Mouse (Mus musculus): ENCODE data around the gene Mfsd12. TPM values are rescaled to one million over a fixed set of nuclear protein-coding genes. Genes with fewer than 3 reads are reported as not detected.

Gene Mfsd12
- polyA plus RNA-seq, 1 experiment from 2014 or later = 10.7 TPM

GRCm38 (mm10) chr10:81329194-81329975 lies 27.9 kb upstream of the Mfsd12 start:
- H3K4me1 ChIP-seq = peaks cover 68% of the 10 kb centered on the region
- H3K27me3 ChIP-seq (replicated peaks) = peaks cover 15% of the 10 kb centered on the region
- peak; percentile 53 for ATAC-seq (ENCODE audit: extremely low read depth, insufficient number of reproducible peaks, low FRiP score, low TSS enrichment)
- peaks cover 41% of the 10 kb centered on the region for H3K36me3 ChIP-seq
- H3K4me2 ChIP-seq = peak overlapping the region; percentile 63
- WGBS = 43% methylated on average over 10 of the region's 10 CpGs
- peak overlapping the region; percentile 78 for H3K9ac ChIP-seq
- no peaks in the 10 kb centered on the region for H3K9me3 ChIP-seq
- peak overlapping the region; percentile 96 for H3K27ac ChIP-seq (replicated peaks)
- peak overlapping the region; percentile 34 for H3K4me3 ChIP-seq

GRCm38 (mm10) chr10:81330007-81330406 lies 27.3 kb upstream of the Mfsd12 start:
- Histone ChIP-seq H3K9me3 (no peaks in the 10 kb centered on the region), H3K36me3 (peaks cover 37% of the 10 kb centered on the region), H3K4me2 (peak overlapping the region; percentile 63), H3K9ac (peak overlapping the region; percentile 78), H3K27ac (replicated peaks) (peak overlapping the region; percentile 96), H3K4me1 (peaks cover 74% of the 10 kb centered on the region), H3K27me3 (replicated peaks) (peaks cover 15% of the 10 kb centered on the region), H3K4me3 (peak overlapping the region; percentile 34; the same call in 1 of the 2 replicates)
- 58% methylated on average over 4 of the region's 4 CpGs for WGBS
- ATAC-seq (ENCODE audit: extremely low read depth, insufficient number of reproducible peaks, low FRiP score, low TSS enrichment) = no peak

- Histone ChIP-seq H3K9ac (peak overlapping the region; percentile 64), H3K4me2 (peak overlapping the region; percentile 50), H3K27me3 (replicated peaks) (peaks cover 17% of the 10 kb centered on the region), H3K4me1 (peaks cover 76% of the 10 kb centered on the region), H3K9me3 (no peaks in the 10 kb centered on the region), H3K36me3 (peaks cover 14% of the 10 kb centered on the region), H3K27ac (replicated peaks) (no peak overlapping the region), H3K4me3 (peak overlapping the region; percentile 20)
- WGBS = 29% methylated on average over 29 of the region's 29 CpGs
- ATAC-seq (ENCODE audit: extremely low read depth, insufficient number of reproducible peaks, low FRiP score, low TSS enrichment) = no peak
Measured at GRCm38 (mm10) chr10:81332277-81332676, 25.0 kb upstream of the Mfsd12 start.

- Histone ChIP-seq H3K27ac (replicated peaks) (0 out of 2 replicates have a peak overlapping the region, but pooled peaks have one; percentile 73), H3K36me3 (peaks cover 10% of the 10 kb centered on the region; the same call in 1 of the 2 replicates), H3K27me3 (replicated peaks) (peaks cover 34% of the 10 kb centered on the region), H3K4me3 (no peak overlapping the region), H3K9ac (peak overlapping the region; percentile 65; the same call in 1 of the 2 replicates), H3K4me1 (peaks cover 60% of the 10 kb centered on the region), H3K9me3 (no peaks in the 10 kb centered on the region), H3K4me2 (no peak overlapping the region)
- WGBS = 73% methylated on average over 11 of the region's 11 CpGs
- no peak for ATAC-seq (ENCODE audit: extremely low read depth, insufficient number of reproducible peaks, low FRiP score, low TSS enrichment)
Measured at GRCm38 (mm10) chr10:81334324-81334723, 23.0 kb upstream of the Mfsd12 start.

GRCm38 (mm10) chr10:81335393-81336340 lies 21.6 kb upstream of the Mfsd12 start:
- Histone ChIP-seq H3K4me2 (peak overlapping the region; percentile 11; the same call in 1 of the 2 replicates), H3K9me3 (no peaks in the 10 kb centered on the region), H3K27ac (replicated peaks) (peak overlapping the region; percentile 73), H3K27me3 (replicated peaks) (peaks cover 34% of the 10 kb centered on the region), H3K36me3 (peaks cover 10% of the 10 kb centered on the region; the same call in 1 of the 2 replicates), H3K4me1 (peaks cover 50% of the 10 kb centered on the region), H3K4me3 (no peak overlapping the region), H3K9ac (peak overlapping the region; percentile 65)
- no peak for ATAC-seq (ENCODE audit: extremely low read depth, insufficient number of reproducible peaks, low FRiP score, low TSS enrichment)
- 44% methylated on average over 18 of the region's 19 CpGs for WGBS

GRCm38 (mm10) chr10:81336558-81336957 lies 20.7 kb upstream of the Mfsd12 start:
- Histone ChIP-seq H3K4me2 (no peak overlapping the region), H3K9ac (peak overlapping the region; percentile 52; the same call in 1 of the 2 replicates), H3K4me3 (no peak overlapping the region), H3K36me3 (peaks cover 10% of the 10 kb centered on the region; the same call in 1 of the 2 replicates), H3K4me1 (peaks cover 52% of the 10 kb centered on the region), H3K9me3 (no peaks in the 10 kb centered on the region), H3K27ac (replicated peaks) (peak overlapping the region; percentile 72), H3K27me3 (replicated peaks) (peaks cover 41% of the 10 kb centered on the region)
- WGBS = 84% methylated on average over 4 of the region's 4 CpGs
- ATAC-seq (ENCODE audit: extremely low read depth, insufficient number of reproducible peaks, low FRiP score, low TSS enrichment) = no peak

- 38% methylated on average over 17 of the region's 17 CpGs for WGBS
- Histone ChIP-seq H3K9ac (no peak overlapping the region), H3K36me3 (peaks cover 7% of the 10 kb centered on the region), H3K4me2 (no peak overlapping the region), H3K4me1 (peaks cover 45% of the 10 kb centered on the region), H3K27ac (replicated peaks) (no peak overlapping the region), H3K9me3 (no peaks in the 10 kb centered on the region), H3K4me3 (no peak overlapping the region), H3K27me3 (replicated peaks) (peaks cover 66% of the 10 kb centered on the region)
- no peak for ATAC-seq (ENCODE audit: extremely low read depth, insufficient number of reproducible peaks, low FRiP score, low TSS enrichment)
Measured at GRCm38 (mm10) chr10:81340551-81341332, 16.5 kb upstream of the Mfsd12 start.

GRCm38 (mm10) chr10:81341333-81341949 lies 15.8 kb upstream of the Mfsd12 start:
- no peak overlapping the region for H3K4me2 ChIP-seq
- peaks cover 14% of the 10 kb centered on the region for H3K36me3 ChIP-seq
- whole genome bisulfite sequencing = 37% methylated on average over 16 of the region's 16 CpGs
- ATAC-seq (ENCODE audit: extremely low read depth, insufficient number of reproducible peaks, low FRiP score, low TSS enrichment) = no peak
- H3K27me3 ChIP-seq (replicated peaks) = peaks cover 69% of the 10 kb centered on the region
- peaks cover 41% of the 10 kb centered on the region for H3K4me1 ChIP-seq
- H3K9me3 ChIP-seq = no peaks in the 10 kb centered on the region
- no peak overlapping the region for H3K27ac ChIP-seq (replicated peaks)
- H3K9ac ChIP-seq = no peak overlapping the region
- H3K4me3 ChIP-seq = no peak overlapping the region

GRCm38 (mm10) chr10:81342686-81343505 lies 14.4 kb upstream of the Mfsd12 start, which contains the start of gene Gipc3:
Gene Gipc3, minus strand, starts transcription at chr10:81343266.
- peak within 1 kb of the TSS; percentile 87 for H3K4me2 ChIP-seq
- H3K27ac ChIP-seq (replicated peaks) = no peak within 1 kb of the TSS
- 4% methylated on average over 67 of the region's 67 CpGs for WGBS
- peaks cover 24% of the 10 kb centered on the region for H3K36me3 ChIP-seq
- peak within 1 kb of the TSS; percentile 61 for H3K4me3 ChIP-seq
- peak within 1 kb of the TSS; percentile 83 for H3K9ac ChIP-seq
- H3K27me3 ChIP-seq (replicated peaks) = peaks cover 60% of the 10 kb centered on the region
- no peaks in the 10 kb centered on the region for H3K9me3 ChIP-seq
- H3K4me1 ChIP-seq = peaks cover 51% of the 10 kb centered on the region
- ATAC-seq (ENCODE audit: extremely low read depth, insufficient number of reproducible peaks, low FRiP score, low TSS enrichment) = no peak
